Mouse (Mus musculus) MEL (cell line): ENCODE measurements around the gene Hist1h2bp. TPM values are rescaled to one million over a fixed set of nuclear protein-coding genes. Genes with fewer than 3 reads are reported as not detected.
A peak's percentile ranks its signal among the peaks of the same experiment; 100 is the strongest.
"Not testable (repeated sequence)": the region's sequence is repeated elsewhere in the genome, so short reads cannot be mapped to it uniquely, and the experiment has no call there.

Experiments used
- DNase-seq: peaks from one replicate; pipeline ENCODE4 v3.0.0; 2011; ENCODE audit warnings: low read depth, low spot score
- H3K27ac ChIP-seq: 2 replicates; pipeline ENCODE4 v1.5.1; 2012; ENCODE audit warnings: low read depth, mild to moderate bottlenecking, control low read depth, low read length, moderate library complexity; ENCODE audit not compliant: control insufficient read depth
- H3K27me3 ChIP-seq, 2 experiments: fragments of 150-350 bp in 1 of 2; sonication (generic) in 1 of 2; 2 replicates each; pipeline ENCODE4 v1.6.1; 2012; ENCODE audit warnings: low read length in 2 of 2, mild to moderate bottlenecking in 2 of 2, improper control_type of control experiment in 1 of 2, moderate library complexity in 1 of 2; ENCODE audit not compliant: insufficient read depth in 2 of 2, control insufficient read depth in 1 of 2
- H3K36me3 ChIP-seq, 2 experiments: 2 replicates each; pipeline ENCODE4 v1.6.1; 2012 to 2014; ENCODE audit warnings: low read length in 2 of 2, improper control_type of control experiment in 1 of 2, inconsistent platforms in 1 of 2, mild to moderate bottlenecking in 1 of 2; ENCODE audit not compliant: insufficient read depth in 2 of 2, control insufficient read depth in 1 of 2
- H3K4me1 ChIP-seq, 2 experiments: fragments of 150-350 bp in 1 of 2; sonication (generic) in 1 of 2; 2 replicates each; pipeline ENCODE4 v1.6.1; 2012; ENCODE audit warnings: low read length in 2 of 2, improper control_type of control experiment in 1 of 2, mild to moderate bottlenecking in 1 of 2; ENCODE audit not compliant: insufficient read depth in 2 of 2, control insufficient read depth in 1 of 2
- H3K4me3 ChIP-seq, 2 experiments: fragments of 150-350 bp in 1 of 2; sonication (generic) in 1 of 2; 2 replicates each; pipeline ENCODE4 v1.5.1; 2012; ENCODE audit warnings: low read depth in 2 of 2, low read length in 2 of 2, mild to moderate bottlenecking in 2 of 2, moderate library complexity in 2 of 2, control low read depth in 1 of 2, improper control_type of control experiment in 1 of 2; ENCODE audit not compliant: control insufficient read depth in 1 of 2, insufficient read depth in 1 of 2
- H3K79me2 ChIP-seq: 2 replicates; pipeline ENCODE4 v1.6.1; 2012; ENCODE audit warnings: mild to moderate bottlenecking, low read length, moderate library complexity; ENCODE audit not compliant: control insufficient read depth, poor library complexity, insufficient read depth
- H3K9ac ChIP-seq: 2 replicates; pipeline ENCODE4 v1.6.1; 2012; ENCODE audit warnings: low read depth, mild to moderate bottlenecking, control low read depth, low read length, moderate library complexity; ENCODE audit not compliant: control insufficient read depth, poor library complexity, severe bottlenecking
- H3K9me3 ChIP-seq: fragments of 150-350 bp; sonication (generic); replicated peaks from 2 replicates; pipeline ENCODE4 v1.6.1; 2012; ENCODE audit warnings: mild to moderate bottlenecking, low read length, improper control_type of control experiment, moderate library complexity; ENCODE audit not compliant: insufficient read depth
- MAFK ChIP-seq: IDR thresholded peaks from 2 replicates; pipeline ENCODE4 v1.6.1; 2011; ENCODE audit warnings: low read depth, mild to moderate bottlenecking, low read length, improper control_type of control experiment, borderline replicate concordance
- MAX ChIP-seq: IDR thresholded peaks from 2 replicates; pipeline ENCODE4 v1.6.1; 2011; ENCODE audit warnings: low read length, improper control_type of control experiment
- MEF2A ChIP-seq: IDR thresholded peaks from 2 replicates; pipeline ENCODE4 v1.6.1; 2014; ENCODE audit warnings: low read depth, mild to moderate bottlenecking, inconsistent platforms, low read length, improper control_type of control experiment; ENCODE audit not compliant: poor library complexity, insufficient replicate concordance, severe bottlenecking; ENCODE audit errors: extremely low read depth
- POLR2A ChIP-seq, 2 experiments: IDR thresholded peaks; 2 replicates each; pipeline ENCODE4 v1.6.1; 2011 to 2012; ENCODE audit warnings: low read length in 2 of 2, mild to moderate bottlenecking in 2 of 2, control low read depth in 1 of 2, improper control_type of control experiment in 1 of 2, low read depth in 1 of 2, moderate library complexity in 1 of 2; ENCODE audit not compliant: control insufficient read depth in 1 of 2, insufficient read depth in 1 of 2, poor library complexity in 1 of 2
- POLR2AphosphoS5 ChIP-seq: IDR thresholded peaks from 2 replicates; pipeline ENCODE4 v1.6.1; 2012; ENCODE audit warnings: low read depth, borderline replicate concordance, mild to moderate bottlenecking, inconsistent platforms, low read length, moderate library complexity, mixed read lengths
- RAD21 ChIP-seq: IDR thresholded peaks from 2 replicates; pipeline ENCODE4 v1.6.1; 2011; ENCODE audit warnings: mild to moderate bottlenecking, low read depth, low read length, improper control_type of control experiment
- SIN3A ChIP-seq: IDR thresholded peaks from 2 replicates; pipeline ENCODE4 v1.6.1; 2012; ENCODE audit warnings: low read length, improper control_type of control experiment, inconsistent platforms
- SMC3 ChIP-seq: IDR thresholded peaks from 2 replicates; pipeline ENCODE4 v1.6.1; 2011; ENCODE audit warnings: low read depth, low read length, improper control_type of control experiment
- TBP ChIP-seq: IDR thresholded peaks from 2 replicates; pipeline ENCODE4 v1.8.0; 2011; ENCODE audit warnings: low read depth, low read length, improper control_type of control experiment
- UBTF ChIP-seq: IDR thresholded peaks from 2 replicates; pipeline ENCODE4 v1.6.1; 2012; ENCODE audit warnings: low read depth, mild to moderate bottlenecking, inconsistent platforms, low read length, improper control_type of control experiment, moderate library complexity, borderline replicate concordance; ENCODE audit not compliant: insufficient read depth
- ZNF384 ChIP-seq: IDR thresholded peaks from 2 replicates; pipeline ENCODE4 v1.6.1; 2012; ENCODE audit warnings: low read depth, mild to moderate bottlenecking, inconsistent platforms, low read length, improper control_type of control experiment
- polyA plus RNA-seq, 2 experiments: library from polyadenylated mRNA; stranded (reverse) in 1 of 2; unstranded in 1 of 2; fragments of >175 nt in 1 of 2; fragments of >200 nt in 1 of 2; gene quantifications; 2 replicates each; pipeline versions ENCODE4 v1.2.1 to v1.2.4; 2012; ENCODE audit warnings: low replicate concordance in 2 of 2, low read depth in 1 of 2; ENCODE audit not compliant: insufficient read length in 2 of 2, insufficient read depth in 1 of 2, missing spikeins in 1 of 2
- total RNA-seq: library from RNA; depleted of rRNA; stranded (reverse); fragments of 300-350 nt; gene quantifications from 2 replicates; pipeline ENCODE4 v1.2.3, GENCODE M21; 2012

Gene Hist1h2bp
- total and polyA plus RNA-seq, 3 experiments: 3.0 to 512 TPM; not detected in 1

DNA sequence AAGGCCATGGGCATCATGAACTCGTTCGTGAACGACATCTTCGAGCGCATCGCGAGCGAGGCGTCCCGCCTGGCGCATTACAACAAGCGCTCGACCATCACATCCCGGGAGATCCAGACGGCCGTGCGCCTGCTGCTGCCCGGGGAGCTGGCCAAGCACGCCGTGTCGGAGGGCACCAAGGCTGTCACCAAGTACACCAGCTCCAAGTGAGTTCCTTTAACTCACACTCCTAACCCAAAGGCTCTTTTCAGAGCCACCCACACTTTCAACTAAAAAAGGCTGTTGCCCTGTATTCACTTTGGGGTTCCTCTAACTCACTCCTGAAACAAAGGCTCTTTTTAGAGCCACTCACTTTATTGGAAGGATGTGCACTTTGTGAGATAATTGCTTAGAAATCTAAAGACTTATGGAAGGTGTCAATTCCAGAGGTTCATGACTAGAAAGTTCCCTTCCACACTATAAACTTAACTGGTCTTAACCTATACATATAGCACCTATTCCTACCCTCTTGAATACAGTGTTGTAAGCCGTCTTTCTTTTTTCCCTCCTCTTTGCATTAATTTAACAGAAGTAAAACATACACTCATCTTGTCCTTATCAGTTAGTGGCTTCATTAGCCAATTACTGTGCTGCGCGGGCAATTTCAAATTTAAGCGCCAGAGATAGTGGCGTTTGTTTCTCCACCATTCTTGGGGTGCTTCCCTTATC, 32.8 kb upstream of the Hist1h2bp start:
- Histone ChIP-seq H3K9ac (peak overlapping the region; percentile 82), H3K4me3 (peak overlapping the region in 1 of 2 experiments; percentile 23; a peak in 1 of 4 replicates), H3K27ac (peak overlapping the region; percentile 97), H3K36me3 (peaks cover 0 to 19% of the 10 kb centered on the region in 2 experiments; a peak in 2 of 4 replicates)
- H3K4me1 ChIP-seq, H3K9me3 ChIP-seq, H3K79me2 ChIP-seq, H3K27me3 ChIP-seq: not testable (repeated sequence)
- peak; percentile 91 for DNase-seq
- peak; percentile 82; the same call in 1 of the 2 replicates for TF ChIP-seq UBTF
- peak; percentile 88 to 92 for TF ChIP-seq POLR2A (IDR thresholded peaks at IDR 0.05; ENCODE audit: control insufficient read depth in 1 of 2, insufficient read depth in 1 of 2, low read depth in 1 of 2, low read length in 2 of 2, poor library complexity in 1 of 2)
- TF ChIP-seq POLR2AphosphoS5: peak; percentile 83; the same call in 1 of the 2 replicates
- TF ChIP-seq TBP: peak; percentile 83; the same call in 1 of the 2 replicates

DNA sequence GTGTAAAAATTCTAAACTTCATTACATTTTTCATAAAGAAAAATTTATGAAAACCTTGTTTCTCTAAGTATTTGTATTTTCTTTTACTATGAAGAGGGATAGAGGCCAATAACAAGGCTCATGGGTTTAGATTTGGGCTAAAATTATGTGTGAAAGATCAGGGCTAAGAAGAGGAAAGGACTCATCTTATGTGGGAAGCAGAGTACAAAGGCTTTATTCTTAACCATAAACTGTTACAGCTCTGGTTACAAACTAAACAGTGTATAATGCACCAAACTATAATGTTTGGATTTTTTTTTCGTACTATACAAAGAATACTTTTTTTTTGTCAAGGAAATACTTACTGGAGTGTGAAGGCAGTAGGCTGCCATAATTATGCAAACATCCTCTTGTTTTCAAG, 31.6 kb upstream of the Hist1h2bp start:
- H3K27me3 ChIP-seq: no peaks in the 10 kb centered on the region
- DNase-seq: peak; percentile 51
- peak overlapping the region; percentile 82 for H3K9ac ChIP-seq
- no peak overlapping the region; a peak in 1 of 4 replicates for H3K4me3 ChIP-seq
- no peaks in the 10 kb centered on the region; the same call in 1 of the 2 replicates for H3K79me2 ChIP-seq
- no peaks in the 10 kb centered on the region for H3K9me3 ChIP-seq
- H3K4me1 ChIP-seq: peaks cover 0 to 5% of the 10 kb centered on the region in 2 experiments; a peak in 3 of 4 replicates
- TF ChIP-seq SMC3 (no peak), POLR2AphosphoS5 (no peak), MAX (no peak)
- TF ChIP-seq, all 39 proteins: peak for 0
- Histone ChIP-seq H3K36me3 (peaks cover 0 to 19% of the 10 kb centered on the region in 2 experiments; a peak in 2 of 4 replicates), H3K27ac (peak overlapping the region; percentile 97; the same call in 1 of the 2 replicates)

DNA sequence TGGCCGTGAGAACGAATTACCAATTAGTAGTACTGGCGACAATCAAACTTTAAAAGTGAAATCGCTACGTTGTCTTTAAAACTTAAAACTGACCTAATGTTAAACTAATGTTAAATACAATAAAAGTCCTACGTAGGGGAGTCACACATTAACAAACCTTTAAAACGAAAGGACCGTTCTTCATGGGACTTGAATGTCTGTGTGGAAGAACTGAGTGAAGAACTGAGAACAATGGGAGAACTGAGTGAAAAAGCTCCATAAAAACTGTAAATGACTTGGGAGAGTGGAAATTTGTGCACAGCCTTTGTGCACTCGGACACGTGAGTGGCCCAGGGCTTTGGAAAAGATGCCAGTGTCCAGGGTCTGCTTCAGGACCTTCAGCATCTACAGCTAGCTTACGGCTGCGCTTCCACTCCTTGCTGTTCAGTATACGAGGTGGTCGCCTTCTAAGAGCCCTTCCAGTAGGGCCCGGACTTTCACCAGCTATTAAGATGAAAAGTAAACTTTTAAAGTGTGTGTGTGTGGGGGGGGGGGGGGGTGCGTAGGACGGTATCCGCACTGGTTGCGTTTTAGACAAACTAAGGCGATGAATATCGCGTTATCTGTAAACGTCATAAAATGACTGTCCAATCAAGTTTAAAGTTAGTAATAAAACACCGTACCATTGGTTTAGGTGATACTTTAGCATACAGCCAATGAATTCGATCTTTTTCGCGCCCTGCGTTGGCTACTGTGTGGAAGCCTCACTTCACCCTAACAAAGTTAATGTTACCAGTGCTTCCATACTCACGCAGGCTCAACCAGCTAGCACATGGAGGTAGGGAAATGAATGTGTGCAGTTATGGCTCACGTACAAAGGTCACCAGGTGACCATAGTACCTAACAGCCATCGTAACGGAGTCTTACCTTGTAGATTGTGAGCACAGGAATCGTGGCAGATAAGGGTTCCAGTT, 8.2 kb upstream of the Hist1h2bp start:
- Histone ChIP-seq H3K9me3 (no peaks in the 10 kb centered on the region), H3K27ac (peak overlapping the region; percentile 99), H3K79me2 (peaks cover 8% of the 10 kb centered on the region; the same call in 1 of the 2 replicates), H3K4me3 (peak overlapping the region; percentile 64 to 67), H3K27me3 (no peaks in the 10 kb centered on the region), H3K4me1 (peaks cover 0 to 15% of the 10 kb centered on the region in 2 experiments; a peak in 2 of 4 replicates), H3K9ac (peak overlapping the region; percentile 93), H3K36me3 (peaks cover 0 to 20% of the 10 kb centered on the region in 2 experiments; a peak in 2 of 4 replicates)
- no peak for TF ChIP-seq MEF2A
- TF ChIP-seq SIN3A: no peak
- TF ChIP-seq MAFK: no peak
- TF ChIP-seq POLR2AphosphoS5: peak; percentile 100; the same call in 1 of the 2 replicates
- TF ChIP-seq ZNF384: no peak
- TF ChIP-seq POLR2A (IDR thresholded peaks at IDR 0.05; ENCODE audit: control insufficient read depth in 1 of 2, insufficient read depth in 1 of 2, low read depth in 1 of 2, low read length in 2 of 2, poor library complexity in 1 of 2): peak in 1 of 2 experiments; percentile 91; a peak in 2 of 4 replicates
- no peak for TF ChIP-seq RAD21
- DNase-seq: peak; percentile 95
